Mouse (Mus musculus) gastrocnemius, postnatal 25 days (tissue): Measurements from ENCODE around the gene Rp2. TPM values are rescaled to one million over a fixed set of nuclear protein-coding genes. Genes with fewer than 3 reads are reported as not detected.

Source experiments
- DNase-seq: peaks from one replicate; pipeline ENCODE4 v3.0.0; 2022
- total RNA-seq, 2 experiments: library from RNA; stranded (reverse); gene quantifications; 1 replicate in 1 of 2; 2 replicates in 1 of 2; pipeline ENCODE4 v1.2.3; 2021

Gene Rp2
- total RNA-seq, 2 experiments from 2014 or later = 4.2 to 5.1 TPM

DNA sequence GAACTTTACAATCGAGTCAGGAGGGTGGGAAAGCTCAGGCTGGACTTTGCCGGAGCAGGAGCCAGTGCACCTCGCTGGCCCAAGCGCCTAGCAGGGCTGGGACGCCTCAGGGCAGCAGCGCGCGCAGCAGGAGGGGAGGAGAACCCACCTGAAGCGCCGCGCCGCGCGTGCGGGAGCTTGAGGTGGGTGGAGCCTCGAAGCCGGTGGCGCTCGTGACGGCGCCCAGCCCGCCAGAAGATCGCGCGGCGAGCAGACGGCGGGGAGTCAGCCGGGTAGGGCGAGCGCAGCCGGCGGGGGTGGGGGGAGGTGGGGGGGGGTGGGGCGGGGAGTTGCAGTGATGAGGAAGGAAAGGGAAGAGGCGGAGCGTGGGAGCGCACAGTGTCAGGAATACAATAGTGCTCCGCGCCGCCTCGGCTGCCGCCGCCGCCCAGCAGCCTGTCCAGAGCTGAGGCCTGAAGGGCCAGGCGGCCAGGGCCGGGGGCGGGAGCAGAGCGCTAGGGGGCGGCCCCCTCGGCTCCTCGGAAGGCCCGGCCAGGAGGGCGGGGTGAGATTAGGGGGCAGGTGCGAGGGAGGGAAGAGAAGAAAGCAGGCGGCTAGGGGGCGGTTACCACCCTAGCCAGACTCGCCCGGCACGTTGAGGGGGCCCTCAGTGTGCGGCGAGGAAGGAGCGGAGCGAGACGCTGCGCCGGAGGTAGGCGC, 61.0 kb downstream of the Rp2 start, which contains the start of gene Jade3:
TSS of gene Jade3 (plus strand) at position 549 of the 699 bp plus-strand sequence.
- peak; percentile 81 for DNase-seq

DNA sequence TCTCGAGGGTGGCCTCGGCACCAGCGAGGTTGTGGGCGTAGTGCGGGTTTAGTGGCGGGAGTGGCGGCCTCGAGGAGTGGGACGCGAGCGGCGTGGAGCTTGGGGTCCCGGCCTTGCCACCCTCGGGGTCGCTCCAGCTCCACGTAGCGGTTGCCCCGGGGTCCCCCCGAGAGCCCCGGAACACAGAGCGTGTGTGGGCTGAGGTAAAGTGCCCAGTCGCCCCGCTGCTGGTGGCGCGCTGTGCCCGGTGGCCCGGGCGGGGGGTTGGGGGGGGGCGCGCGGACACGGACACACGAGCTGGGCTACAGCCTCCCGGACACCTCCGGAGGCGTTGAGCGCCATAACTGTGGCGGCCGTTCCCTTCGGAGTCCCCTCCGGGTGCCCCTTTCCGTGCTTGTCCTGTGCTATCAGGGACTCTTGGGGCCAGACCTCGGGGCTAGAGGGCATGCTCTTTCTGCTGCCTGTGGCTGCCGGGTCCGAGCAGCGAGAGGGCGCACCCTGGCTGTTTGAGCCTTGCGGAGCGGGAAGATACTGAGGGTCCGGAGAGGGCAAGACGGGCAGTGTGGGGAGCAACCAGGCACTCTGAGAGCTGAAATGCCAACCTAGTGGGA, 61.7 kb downstream of the Rp2 start:
- DNase-seq = peak; percentile 20

Other genes with a start within 250 kb of the Rp2 start
- gene Slc9a7, start 72.7 kb upstream of the Rp2 start, total RNA-seq = 1 to 10 TPM; 5.8 to 8.9 TPM
- gene Jade3, start 61.2 kb downstream of the Rp2 start, total RNA-seq = under 1 TPM; 0.72 to 0.95 TPM
- not detected for gene Rgn, start 185.3 kb downstream of the Rp2 start, total RNA-seq